Mouse (Mus musculus): ENCODE measurements around the gene Elovl5. TPM values are rescaled to one million over a fixed set of nuclear protein-coding genes. Genes with fewer than 3 reads are reported as not detected.

The Elovl5 gene
- polyA plus RNA-seq, 1 experiment from 2014 or later = 106 TPM

DNA sequence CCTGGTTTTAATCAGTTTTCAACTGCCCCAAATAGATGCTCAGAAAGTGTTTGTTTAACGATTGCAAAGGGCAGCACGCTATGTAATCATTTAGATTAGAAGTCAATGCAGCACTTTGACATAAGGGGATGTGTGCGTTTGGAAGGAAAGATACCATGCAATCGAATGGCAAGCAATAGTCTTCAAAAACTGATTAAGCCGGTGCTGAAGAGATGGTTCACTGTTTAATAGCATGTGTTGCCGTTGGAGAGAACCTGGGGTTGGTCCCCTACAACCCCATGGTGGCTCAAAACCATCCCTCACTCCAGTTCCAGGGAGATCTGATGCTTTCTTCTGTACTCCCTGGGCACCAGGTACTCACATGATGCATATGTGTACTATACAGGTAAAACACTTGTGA lies 4.9 kb upstream of the Elovl5 start:
- Histone ChIP-seq H3K4me2 (ENCODE audit: low read depth, low read length) (no peak overlapping the region), H3K4me3 (ENCODE audit: low read depth, low read length) (no peak overlapping the region), H3K9me3 (replicated peaks; ENCODE audit: control insufficient read depth, low read length) (no peaks in the 10 kb centered on the region), H3K27me3 (ENCODE audit: control insufficient read depth, insufficient read depth, low read length) (no peaks in the 10 kb centered on the region), H3K4me1 (ENCODE audit: control insufficient read depth, insufficient read depth, low read length) (no peaks in the 10 kb centered on the region), H3K27ac (replicated peaks; ENCODE audit: low read depth, low read length) (no peak overlapping the region), H3K9ac (replicated peaks; ENCODE audit: low read length) (no peak overlapping the region), H3K36me3 (replicated peaks; ENCODE audit: control insufficient read depth, insufficient read depth, low read depth, low read length) (no peaks in the 10 kb centered on the region)
- DNase-seq (ENCODE audit: low spot score) (no peak), ATAC-seq (replicated peaks; ENCODE audit: insufficient number of reproducible peaks, low FRiP score, low TSS enrichment, low read depth) (no peak)
- 83% methylated on average over 6 of the region's 6 CpGs for WGBS

DNA sequence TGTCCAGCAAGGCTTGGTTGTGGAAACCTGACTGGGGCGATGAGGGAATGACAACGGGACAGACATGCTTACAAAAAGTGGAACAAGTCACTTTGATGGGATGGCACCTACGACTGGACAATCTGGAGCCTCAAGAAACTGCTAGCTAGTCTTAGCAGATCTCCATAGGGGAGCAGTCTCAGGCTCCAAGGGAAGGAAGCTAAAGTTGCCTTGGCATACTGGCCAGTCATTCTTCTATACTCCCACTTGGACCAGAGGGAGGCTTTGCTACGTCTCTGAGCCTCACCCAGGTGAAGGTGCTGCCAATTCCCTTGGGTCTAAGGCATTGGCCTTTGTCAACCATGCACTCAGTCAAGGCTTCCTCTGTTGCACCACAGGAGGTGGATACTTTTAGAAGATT lies 2.5 kb upstream of the Elovl5 start:
- no peaks in the 10 kb centered on the region for H3K9me3 ChIP-seq (replicated peaks; ENCODE audit: control insufficient read depth, low read length)
- no peak for ATAC-seq (replicated peaks; ENCODE audit: insufficient number of reproducible peaks, low FRiP score, low TSS enrichment, low read depth)
- H3K36me3 ChIP-seq (replicated peaks; ENCODE audit: control insufficient read depth, insufficient read depth, low read depth, low read length) = no peaks in the 10 kb centered on the region
- H3K27me3 ChIP-seq (ENCODE audit: control insufficient read depth, insufficient read depth, low read length) = no peaks in the 10 kb centered on the region
- H3K27ac ChIP-seq (replicated peaks; ENCODE audit: low read depth, low read length) = no peak overlapping the region
- H3K4me2 ChIP-seq (ENCODE audit: low read depth, low read length) = no peak overlapping the region
- no peak for DNase-seq (ENCODE audit: low spot score)
- no peak overlapping the region for H3K4me3 ChIP-seq (ENCODE audit: low read depth, low read length)
- 71% methylated on average over 4 of the region's 4 CpGs for WGBS
- no peaks in the 10 kb centered on the region; the same call in 1 of the 2 replicates for H3K4me1 ChIP-seq (ENCODE audit: control insufficient read depth, insufficient read depth, low read length)
- H3K9ac ChIP-seq (replicated peaks; ENCODE audit: low read length) = no peak overlapping the region

DNA sequence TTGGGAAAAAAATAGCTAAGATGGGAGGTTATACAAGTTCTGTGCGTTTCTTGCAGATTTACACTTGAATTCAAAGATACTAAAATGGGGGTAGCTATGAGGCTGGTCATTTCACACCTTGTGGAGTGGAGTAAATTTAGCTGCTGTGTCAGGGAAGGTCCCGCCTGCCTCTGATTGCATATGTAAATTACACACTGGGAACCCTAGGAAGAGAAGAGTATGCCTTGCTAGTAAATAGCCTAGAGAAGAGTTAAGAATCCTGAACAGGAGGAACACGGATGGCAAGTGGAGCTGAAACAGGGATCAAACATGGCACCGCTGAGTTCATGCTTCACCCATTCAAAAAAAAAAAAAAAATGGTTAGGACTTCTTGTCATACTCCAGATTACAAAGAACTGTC lies 1.4 kb upstream of the Elovl5 start:
- Histone ChIP-seq H3K27ac (replicated peaks; ENCODE audit: low read depth, low read length) (no peak overlapping the region), H3K9ac (replicated peaks; ENCODE audit: low read length) (no peak overlapping the region), H3K4me2 (ENCODE audit: low read depth, low read length) (no peak overlapping the region), H3K27me3 (ENCODE audit: control insufficient read depth, insufficient read depth, low read length) (no peaks in the 10 kb centered on the region), H3K4me1 (ENCODE audit: control insufficient read depth, insufficient read depth, low read length) (no peaks in the 10 kb centered on the region; the same call in 1 of the 2 replicates), H3K4me3 (ENCODE audit: low read depth, low read length) (no peak overlapping the region), H3K36me3 (replicated peaks; ENCODE audit: control insufficient read depth, insufficient read depth, low read depth, low read length) (no peaks in the 10 kb centered on the region), H3K9me3 (replicated peaks; ENCODE audit: control insufficient read depth, low read length) (no peaks in the 10 kb centered on the region)
- DNase-seq (ENCODE audit: low spot score) (no peak), ATAC-seq (replicated peaks; ENCODE audit: insufficient number of reproducible peaks, low FRiP score, low TSS enrichment, low read depth) (no peak)
- 45% methylated on average over 4 of the region's 4 CpGs for WGBS

DNA sequence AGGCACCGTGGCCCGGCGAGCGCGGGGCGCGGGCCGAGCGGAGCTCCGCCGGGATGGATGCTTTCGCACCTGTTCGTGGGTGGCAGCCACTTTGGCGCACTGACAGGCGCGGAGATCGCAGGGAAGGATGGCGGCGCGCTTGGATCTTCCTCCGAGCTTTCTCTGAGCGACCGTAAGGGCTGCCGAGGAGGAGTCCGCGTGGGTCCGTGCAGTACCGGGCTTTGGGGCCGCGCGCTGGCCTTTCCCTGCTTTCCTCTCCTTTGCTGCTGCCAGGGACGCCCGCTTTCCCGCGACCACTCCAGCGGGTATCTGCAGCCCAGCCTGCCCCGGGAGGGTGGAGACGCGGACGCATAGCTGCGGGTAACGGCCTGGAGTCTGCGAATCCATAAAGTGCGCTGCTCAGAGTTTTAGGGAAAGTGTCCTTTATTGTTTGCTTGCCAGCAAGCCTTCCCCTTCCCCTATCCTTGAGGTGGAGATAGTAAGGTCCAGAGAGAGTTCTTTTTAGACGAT lies 513 bp downstream of the Elovl5 start:
- peak; percentile 64 for ATAC-seq (replicated peaks; ENCODE audit: insufficient number of reproducible peaks, low FRiP score, low TSS enrichment, low read depth)
- Histone ChIP-seq H3K4me1 (ENCODE audit: control insufficient read depth, insufficient read depth, low read length) (no peaks in the 10 kb centered on the region; the same call in 1 of the 2 replicates), H3K9me3 (replicated peaks; ENCODE audit: control insufficient read depth, low read length) (no peaks in the 10 kb centered on the region), H3K4me2 (ENCODE audit: low read depth, low read length) (peak overlapping the region; percentile 78), H3K4me3 (ENCODE audit: low read depth, low read length) (peak overlapping the region; percentile 91), H3K27ac (replicated peaks; ENCODE audit: low read depth, low read length) (peak overlapping the region; percentile 60), H3K9ac (replicated peaks; ENCODE audit: low read length) (peak overlapping the region; percentile 86), H3K27me3 (ENCODE audit: control insufficient read depth, insufficient read depth, low read length) (no peaks in the 10 kb centered on the region), H3K36me3 (replicated peaks; ENCODE audit: control insufficient read depth, insufficient read depth, low read depth, low read length) (no peaks in the 10 kb centered on the region)
- peak; percentile 39 for DNase-seq (ENCODE audit: low spot score)
- WGBS = under 1% methylated on average over 45 of the region's 45 CpGs

GRCm38 (mm10) chr9:77918211-77918610 lies 1.0 kb downstream of the Elovl5 start:
- H3K9me3 ChIP-seq (replicated peaks; ENCODE audit: control insufficient read depth, low read length) = no peaks in the 10 kb centered on the region
- 30% methylated on average over 10 of the region's 10 CpGs for WGBS
- H3K9ac ChIP-seq (replicated peaks; ENCODE audit: low read length) = peak overlapping the region; percentile 86
- H3K27me3 ChIP-seq (ENCODE audit: control insufficient read depth, insufficient read depth, low read length) = no peaks in the 10 kb centered on the region
- peak overlapping the region; percentile 91 for H3K4me3 ChIP-seq (ENCODE audit: low read depth, low read length)
- no peaks in the 10 kb centered on the region; the same call in 1 of the 2 replicates for H3K4me1 ChIP-seq (ENCODE audit: control insufficient read depth, insufficient read depth, low read length)
- ATAC-seq (replicated peaks; ENCODE audit: insufficient number of reproducible peaks, low FRiP score, low TSS enrichment, low read depth) (no peak), DNase-seq (ENCODE audit: low spot score) (no peak)
- H3K36me3 ChIP-seq (replicated peaks; ENCODE audit: control insufficient read depth, insufficient read depth, low read depth, low read length) = no peaks in the 10 kb centered on the region
- H3K27ac ChIP-seq (replicated peaks; ENCODE audit: low read depth, low read length) = no peak overlapping the region
- H3K4me2 ChIP-seq (ENCODE audit: low read depth, low read length) = peak overlapping the region; percentile 78

DNA sequence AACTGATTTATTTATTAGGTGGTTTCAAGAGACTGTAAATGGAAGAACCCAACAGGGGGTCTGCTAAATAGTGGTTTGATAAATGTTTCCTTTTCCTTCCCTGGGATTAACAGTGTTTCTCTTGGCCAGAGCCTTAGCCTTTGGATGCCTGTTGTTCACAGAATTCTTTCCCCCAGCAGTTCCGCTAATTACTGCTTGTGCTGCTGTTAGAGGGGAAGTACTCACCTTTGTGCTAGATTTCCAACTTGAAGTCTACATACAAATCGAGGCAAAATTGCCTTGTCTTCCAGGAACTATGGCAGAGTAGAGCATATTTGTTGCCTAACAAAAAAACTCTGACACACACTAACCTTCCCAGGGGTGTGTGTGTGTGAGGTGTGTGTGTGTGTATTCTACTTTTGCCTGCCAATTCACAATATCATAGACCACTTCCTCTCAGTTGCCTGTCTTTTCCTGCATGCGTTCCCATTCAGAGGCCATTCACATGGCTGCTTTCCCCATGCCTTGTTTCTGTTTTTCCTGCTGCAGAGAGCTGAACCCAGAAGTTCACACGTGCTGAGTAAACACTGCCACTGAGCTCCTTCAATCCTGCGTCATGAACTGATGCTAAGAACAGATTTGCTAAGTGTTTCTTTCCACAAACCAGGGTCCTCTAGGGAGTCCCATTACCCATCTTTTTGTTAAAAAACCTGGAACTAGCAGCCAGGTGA lies 2.0 kb downstream of the Elovl5 start:
- Histone ChIP-seq H3K9ac (replicated peaks; ENCODE audit: low read length) (no peak overlapping the region), H3K4me1 (ENCODE audit: control insufficient read depth, insufficient read depth, low read length) (no peaks in the 10 kb centered on the region; the same call in 1 of the 2 replicates), H3K4me3 (ENCODE audit: low read depth, low read length) (no peak overlapping the region), H3K27ac (replicated peaks; ENCODE audit: low read depth, low read length) (no peak overlapping the region), H3K27me3 (ENCODE audit: control insufficient read depth, insufficient read depth, low read length) (no peaks in the 10 kb centered on the region), H3K4me2 (ENCODE audit: low read depth, low read length) (no peak overlapping the region), H3K9me3 (replicated peaks; ENCODE audit: control insufficient read depth, low read length) (no peaks in the 10 kb centered on the region), H3K36me3 (replicated peaks; ENCODE audit: control insufficient read depth, insufficient read depth, low read depth, low read length) (no peaks in the 10 kb centered on the region)
- ATAC-seq (replicated peaks; ENCODE audit: insufficient number of reproducible peaks, low FRiP score, low TSS enrichment, low read depth) (no peak), DNase-seq (ENCODE audit: low spot score) (no peak)
- WGBS = 74% methylated on average over 5 of the region's 5 CpGs

DNA sequence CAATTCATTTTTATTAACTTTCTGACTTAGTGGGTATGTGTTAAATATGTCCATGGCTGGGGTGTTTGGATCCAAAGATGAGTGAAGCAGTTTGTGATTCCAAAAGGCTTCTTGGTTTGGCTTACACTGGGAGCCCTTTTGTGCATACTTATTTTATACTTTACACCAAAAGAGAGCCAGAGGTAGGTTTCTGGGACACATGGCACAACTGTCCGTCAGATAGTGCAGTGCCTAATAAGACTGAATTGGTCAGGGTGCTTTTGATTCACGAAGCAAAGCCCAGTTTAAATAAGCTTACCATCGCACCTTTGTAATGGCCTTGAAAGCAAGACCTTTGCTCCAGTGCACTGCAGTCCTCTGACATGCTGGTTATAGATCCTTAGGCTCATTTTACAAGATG lies 3.3 kb downstream of the Elovl5 start:
- DNase-seq (ENCODE audit: low spot score) (no peak), ATAC-seq (replicated peaks; ENCODE audit: insufficient number of reproducible peaks, low FRiP score, low TSS enrichment, low read depth) (no peak)
- Histone ChIP-seq H3K4me3 (ENCODE audit: low read depth, low read length) (no peak overlapping the region), H3K27me3 (ENCODE audit: control insufficient read depth, insufficient read depth, low read length) (no peaks in the 10 kb centered on the region), H3K27ac (replicated peaks; ENCODE audit: low read depth, low read length) (no peak overlapping the region), H3K9me3 (replicated peaks; ENCODE audit: control insufficient read depth, low read length) (no peaks in the 10 kb centered on the region), H3K36me3 (replicated peaks; ENCODE audit: control insufficient read depth, insufficient read depth, low read depth, low read length) (no peaks in the 10 kb centered on the region), H3K9ac (replicated peaks; ENCODE audit: low read length) (no peak overlapping the region), H3K4me2 (ENCODE audit: low read depth, low read length) (no peak overlapping the region), H3K4me1 (ENCODE audit: control insufficient read depth, insufficient read depth, low read length) (no peaks in the 10 kb centered on the region; the same call in 1 of the 2 replicates)
- WGBS = 72% methylated on average over 3 of the region's 3 CpGs

All from embryonic facial prominence, embryonic 11.5 days (tissue).